Mouse (Mus musculus): ENCODE measurements around the gene Trim47.

GRCm38 (mm10) chr11:116096213-116097108 lies 30.5 kb downstream of the Trim47 start:
- no peak for TF ChIP-seq POLR2A (IDR thresholded peaks at IDR 0.05; ENCODE audit: borderline replicate concordance, extremely low read depth, insufficient read depth, insufficient read length, poor library complexity, severe bottlenecking)
- peak; percentile 44; the same call in 1 of the 2 replicates for TF ChIP-seq CTCF (IDR thresholded peaks at IDR 0.05; ENCODE audit: borderline replicate concordance, extremely low read depth, insufficient read depth, insufficient read length)
